Mouse (Mus musculus): ENCODE data around the gene Trim9. TPM values are rescaled to one million over a fixed set of nuclear protein-coding genes. Genes with fewer than 3 reads are reported as not detected.

Gene Trim9
- polyA plus RNA-seq, 1 experiment, result 130 TPM

DNA sequence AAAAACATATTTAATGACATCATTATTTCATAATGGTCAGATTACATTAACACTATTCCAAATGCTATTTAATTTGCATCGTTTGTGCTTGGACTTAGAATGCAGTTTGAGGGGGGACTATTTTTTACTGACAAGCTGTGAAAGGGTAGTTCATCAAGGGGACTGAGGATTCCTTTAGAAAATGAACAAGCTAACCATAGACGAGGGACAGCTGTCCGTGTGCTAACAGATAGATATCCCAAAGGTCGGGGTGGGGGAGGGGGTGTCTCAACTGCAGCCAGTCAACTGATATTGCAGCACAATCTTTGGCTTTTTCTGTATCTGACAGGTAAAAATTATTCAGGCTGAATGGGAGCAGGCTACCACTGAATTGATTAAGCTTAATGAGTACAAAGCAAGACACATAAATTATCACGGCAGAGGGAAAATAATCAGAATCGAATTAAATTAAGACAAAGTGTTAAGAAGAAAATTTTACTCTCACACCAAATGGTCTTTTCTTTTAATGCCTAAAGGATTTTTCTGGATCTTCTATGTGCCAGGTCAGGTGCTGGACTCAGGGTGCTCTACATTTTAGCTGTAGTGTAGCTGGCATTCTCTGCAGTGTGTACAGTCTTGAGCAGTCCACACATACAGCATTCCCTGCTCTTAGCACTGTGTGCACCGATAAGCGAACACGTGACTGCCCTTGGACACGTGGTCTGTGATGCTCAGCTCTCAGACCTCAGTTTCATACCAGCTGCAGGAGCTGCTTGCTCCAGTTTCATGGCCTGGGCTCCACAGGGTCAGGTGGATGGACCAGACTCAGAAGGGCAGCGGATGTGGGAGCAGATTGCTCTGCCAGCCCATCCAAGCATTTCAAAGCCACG lies 70.1 kb downstream of the Trim9 start:
- DNase-seq, result peak in 1 of 2 experiments; percentile 40
- Histone ChIP-seq H3K4me3 (replicated peaks; ENCODE audit: insufficient read depth, low read depth, low read length) (no peak overlapping the region), H3K27ac (ENCODE audit: insufficient read depth, low read length) (no peak overlapping the region), H3K4me1 (ENCODE audit: control insufficient read depth, insufficient read depth, low read length) (no peaks in the 10 kb centered on the region), H3K27me3 (ENCODE audit: control insufficient read depth, insufficient read depth, low read length) (no peaks in the 10 kb centered on the region)
- no peak for TF ChIP-seq CTCF (IDR thresholded peaks at IDR 0.05; ENCODE audit: borderline replicate concordance, insufficient read depth, low read depth, low read length)
- no peak for TF ChIP-seq POLR2A (IDR thresholded peaks at IDR 0.05; ENCODE audit: borderline replicate concordance, insufficient read depth, low read length)
- WGBS, result 69% methylated on average over 12 of the region's 12 CpGs

DNA sequence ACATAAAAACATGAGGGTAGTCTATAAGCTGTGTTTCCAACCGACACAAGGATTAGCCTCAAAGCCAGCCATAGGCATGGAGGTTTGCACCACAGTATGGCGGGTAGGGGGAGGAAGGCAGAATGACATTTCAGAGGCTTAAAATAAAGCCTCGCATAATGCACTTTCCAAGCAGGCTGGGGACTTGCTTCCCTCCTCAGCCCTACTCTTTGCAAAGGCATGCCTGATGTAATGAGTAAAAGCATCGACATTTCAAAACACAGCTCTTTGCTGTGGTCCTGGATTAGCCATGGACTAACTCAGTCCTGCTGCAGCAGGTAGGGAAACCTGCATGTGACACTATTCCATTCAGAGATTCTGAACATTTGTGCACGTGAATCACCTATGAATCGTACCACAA lies 77.7 kb downstream of the Trim9 start:
- no peak for TF ChIP-seq POLR2A (IDR thresholded peaks at IDR 0.05; ENCODE audit: borderline replicate concordance, insufficient read depth, low read length)
- no peak for DNase-seq
- Histone ChIP-seq H3K27ac (ENCODE audit: insufficient read depth, low read length) (no peak overlapping the region), H3K4me3 (replicated peaks; ENCODE audit: insufficient read depth, low read depth, low read length) (no peak overlapping the region), H3K27me3 (ENCODE audit: control insufficient read depth, insufficient read depth, low read length) (no peaks in the 10 kb centered on the region), H3K4me1 (ENCODE audit: control insufficient read depth, insufficient read depth, low read length) (no peaks in the 10 kb centered on the region)
- WGBS, result 86% methylated on average over 6 of the region's 6 CpGs

DNA sequence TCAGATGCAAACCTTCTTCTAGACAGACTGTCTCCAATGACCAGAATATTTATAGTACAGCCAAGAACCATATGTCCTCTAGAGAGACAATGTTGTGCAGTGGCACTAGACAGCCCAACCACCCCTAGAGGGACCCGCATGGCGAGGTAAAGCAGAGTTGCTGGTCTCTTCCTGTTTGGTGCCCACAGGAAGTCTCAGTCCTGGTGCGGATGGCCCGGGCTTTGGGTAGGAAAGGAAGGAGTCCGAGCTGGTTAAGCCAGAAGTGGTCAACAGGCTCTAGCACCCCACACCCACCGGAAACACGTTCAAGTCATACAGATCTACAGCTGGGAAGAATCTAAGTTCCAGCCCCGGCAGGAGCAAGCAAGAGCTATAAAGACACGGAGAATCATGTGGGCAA lies 80.1 kb downstream of the Trim9 start:
- Histone ChIP-seq H3K27ac (ENCODE audit: insufficient read depth, low read length) (no peak overlapping the region), H3K4me3 (replicated peaks; ENCODE audit: insufficient read depth, low read depth, low read length) (no peak overlapping the region), H3K4me1 (ENCODE audit: control insufficient read depth, insufficient read depth, low read length) (no peaks in the 10 kb centered on the region), H3K27me3 (ENCODE audit: control insufficient read depth, insufficient read depth, low read length) (no peaks in the 10 kb centered on the region)
- no peak for TF ChIP-seq POLR2A (IDR thresholded peaks at IDR 0.05; ENCODE audit: borderline replicate concordance, insufficient read depth, low read length)
- no peak for TF ChIP-seq CTCF (IDR thresholded peaks at IDR 0.05; ENCODE audit: borderline replicate concordance, insufficient read depth, low read depth, low read length)
- WGBS, result 77% methylated on average over 9 of the region's 9 CpGs
- DNase-seq, result no peak

DNA sequence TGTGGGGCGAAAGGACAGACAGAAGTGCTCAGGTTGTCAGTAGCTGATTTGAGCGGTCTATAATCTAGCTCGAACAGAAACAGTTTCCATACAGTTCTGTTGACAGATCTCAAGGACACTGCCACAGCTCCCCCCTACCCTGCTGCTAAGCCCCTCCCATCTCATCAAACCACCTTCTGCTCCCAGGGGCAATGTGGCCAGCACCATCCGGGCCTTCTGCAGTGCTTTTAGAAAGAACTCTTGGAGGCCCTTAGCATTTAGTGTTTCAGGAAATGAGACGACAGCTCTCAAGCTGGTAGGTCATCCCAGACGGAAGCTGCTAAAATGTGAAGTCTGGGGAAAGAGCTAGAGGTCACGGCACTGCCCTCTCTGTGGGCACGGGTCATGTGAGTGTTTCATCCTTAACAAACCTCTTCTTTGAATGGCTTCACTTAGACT lies 80.9 kb downstream of the Trim9 start:
- H3K4me3 ChIP-seq (replicated peaks; ENCODE audit: insufficient read depth, low read depth, low read length), result no peak overlapping the region
- no peaks in the 10 kb centered on the region for H3K27me3 ChIP-seq (ENCODE audit: control insufficient read depth, insufficient read depth, low read length)
- no peak for TF ChIP-seq CTCF (IDR thresholded peaks at IDR 0.05; ENCODE audit: borderline replicate concordance, insufficient read depth, low read depth, low read length)
- TF ChIP-seq POLR2A (IDR thresholded peaks at IDR 0.05; ENCODE audit: borderline replicate concordance, insufficient read depth, low read length), result no peak
- H3K4me1 ChIP-seq (ENCODE audit: control insufficient read depth, insufficient read depth, low read length), result no peaks in the 10 kb centered on the region
- H3K27ac ChIP-seq (ENCODE audit: insufficient read depth, low read length), result no peak overlapping the region
- DNase-seq, result no peak
- 47% methylated on average over 8 of the region's 8 CpGs for whole genome bisulfite sequencing

DNA sequence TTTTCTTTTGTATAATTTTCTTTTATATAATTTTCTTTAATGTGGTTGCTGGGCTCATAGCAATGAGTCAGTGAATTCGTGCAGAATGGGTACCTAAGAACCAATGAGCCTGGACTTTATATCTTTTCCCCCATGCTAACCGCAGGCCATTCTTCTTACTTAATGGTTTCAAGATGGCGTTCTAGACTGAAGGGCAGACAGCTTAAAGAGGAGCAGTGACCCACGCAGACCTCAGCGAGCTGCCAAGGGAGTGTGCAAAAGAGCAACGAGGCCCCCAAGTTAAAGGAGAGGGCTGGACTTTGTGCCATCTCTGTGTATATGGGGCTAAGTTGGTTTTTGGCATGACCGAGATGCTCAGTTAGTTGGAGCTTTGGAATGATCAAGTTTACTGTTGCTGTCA lies 83.7 kb downstream of the Trim9 start:
- Histone ChIP-seq H3K4me1 (ENCODE audit: control insufficient read depth, insufficient read depth, low read length) (no peaks in the 10 kb centered on the region), H3K27me3 (ENCODE audit: control insufficient read depth, insufficient read depth, low read length) (no peaks in the 10 kb centered on the region), H3K4me3 (replicated peaks; ENCODE audit: insufficient read depth, low read depth, low read length) (no peak overlapping the region), H3K27ac (ENCODE audit: insufficient read depth, low read length) (no peak overlapping the region)
- TF ChIP-seq POLR2A (IDR thresholded peaks at IDR 0.05; ENCODE audit: borderline replicate concordance, insufficient read depth, low read length) (no peak), CTCF (IDR thresholded peaks at IDR 0.05; ENCODE audit: borderline replicate concordance, insufficient read depth, low read depth, low read length) (no peak)
- no peak for DNase-seq
- 37% methylated on average over 7 of the region's 7 CpGs for WGBS

DNA sequence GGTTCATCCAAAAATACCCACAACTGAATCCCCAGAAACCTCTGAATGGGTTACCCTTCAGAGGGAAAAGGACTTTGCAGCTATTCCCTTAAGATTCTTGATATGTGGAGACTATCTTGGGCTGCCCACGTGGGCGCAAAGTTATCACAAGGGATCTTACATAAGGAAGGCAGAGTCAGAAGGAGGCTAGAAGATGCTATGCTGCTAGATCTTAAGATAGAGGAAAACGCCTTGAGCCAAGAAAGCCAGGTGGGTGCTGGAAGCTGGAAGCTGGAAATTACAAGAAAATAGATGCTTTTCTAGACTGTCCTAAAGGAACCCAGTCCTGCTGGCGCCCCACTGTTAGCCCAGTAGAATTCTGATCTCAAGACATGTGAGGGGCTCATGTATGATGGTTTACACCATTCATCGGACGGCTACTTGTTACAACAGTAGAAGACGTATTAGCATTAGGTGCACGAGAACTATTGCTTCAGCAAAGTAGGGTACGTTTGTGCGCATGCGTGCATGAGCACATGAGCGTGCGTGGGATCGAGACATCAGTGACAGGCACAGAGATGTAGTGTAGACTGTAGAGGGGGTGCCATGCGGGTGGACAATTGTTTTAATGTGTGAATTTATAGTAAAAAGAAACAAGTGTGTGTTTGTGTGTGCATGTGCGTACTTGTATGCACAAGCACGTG lies 85.0 kb downstream of the Trim9 start:
- TF ChIP-seq CTCF (IDR thresholded peaks at IDR 0.05; ENCODE audit: borderline replicate concordance, insufficient read depth, low read depth, low read length) (no peak), POLR2A (IDR thresholded peaks at IDR 0.05; ENCODE audit: borderline replicate concordance, insufficient read depth, low read length) (no peak)
- no peak for DNase-seq
- 94% methylated on average over 17 of the region's 17 CpGs for WGBS
- H3K27me3 ChIP-seq (ENCODE audit: control insufficient read depth, insufficient read depth, low read length), result no peaks in the 10 kb centered on the region
- no peaks in the 10 kb centered on the region for H3K4me1 ChIP-seq (ENCODE audit: control insufficient read depth, insufficient read depth, low read length)
- H3K27ac ChIP-seq (ENCODE audit: insufficient read depth, low read length), result no peak overlapping the region
- no peak overlapping the region for H3K4me3 ChIP-seq (replicated peaks; ENCODE audit: insufficient read depth, low read depth, low read length)

DNA sequence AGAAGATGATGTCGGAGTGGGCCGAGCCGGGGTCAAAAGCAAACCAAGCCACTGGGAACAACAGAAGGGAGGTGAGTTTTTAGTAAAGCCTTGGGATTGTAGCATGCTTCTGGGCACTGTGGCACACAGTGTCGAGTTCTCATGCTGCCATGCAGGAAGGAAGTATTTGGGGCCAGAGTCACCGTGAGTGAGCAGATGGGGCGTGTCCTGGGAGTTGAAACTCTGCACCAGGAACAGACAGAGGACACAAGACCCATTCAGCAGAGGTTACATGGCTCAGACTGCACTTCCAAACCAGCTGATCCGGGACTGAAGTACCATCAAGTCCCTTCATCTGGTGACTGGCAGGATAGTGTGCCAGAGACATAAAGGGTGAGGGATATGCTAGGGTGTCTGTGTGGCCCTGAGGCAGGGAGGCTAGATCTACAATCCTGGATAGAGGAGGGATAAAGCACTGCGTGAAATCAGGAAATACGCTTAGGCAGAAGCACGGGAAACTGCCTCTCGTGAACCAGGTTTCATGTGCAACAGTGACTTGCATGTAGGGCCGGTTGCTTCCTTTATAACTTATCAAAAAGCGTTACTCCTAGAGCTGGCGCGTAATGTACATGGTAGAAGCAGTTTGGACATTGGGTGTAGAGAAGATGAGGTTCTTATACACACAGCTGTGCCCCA lies 96.1 kb downstream of the Trim9 start:
- no peak overlapping the region for H3K4me3 ChIP-seq (replicated peaks; ENCODE audit: insufficient read depth, low read depth, low read length)
- H3K4me1 ChIP-seq (ENCODE audit: control insufficient read depth, insufficient read depth, low read length), result no peaks in the 10 kb centered on the region
- 73% methylated on average over 15 of the region's 15 CpGs for WGBS
- no peaks in the 10 kb centered on the region for H3K27me3 ChIP-seq (ENCODE audit: control insufficient read depth, insufficient read depth, low read length)
- TF ChIP-seq POLR2A (IDR thresholded peaks at IDR 0.05; ENCODE audit: borderline replicate concordance, insufficient read depth, low read length), result no peak
- TF ChIP-seq CTCF (IDR thresholded peaks at IDR 0.05; ENCODE audit: borderline replicate concordance, insufficient read depth, low read depth, low read length), result no peak
- no peak overlapping the region for H3K27ac ChIP-seq (ENCODE audit: insufficient read depth, low read length)
- DNase-seq, result no peak
